Mouse (Mus musculus) lung, embryonic 15.5 days (tissue): ENCODE data around the gene Coa4. TPM values are rescaled to one million over a fixed set of nuclear protein-coding genes. Genes with fewer than 3 reads are reported as not detected.

Experiments used
- ATAC-seq: fragments of 200-750 bp; cut with Nextera tagmentation; 2 replicates; pipeline ENCODE4 v1.8.0; 2017; ENCODE audit warnings: moderate number of reproducible peaks, borderline replicate concordance; ENCODE audit not compliant: low FRiP score, low TSS enrichment; ENCODE audit errors: extremely low read depth
- H3K27ac ChIP-seq: fragments of 300-500 bp; sonication (generic); 2 replicates; pipeline ENCODE4 v1.5.1; 2015; ENCODE audit warnings: moderate library complexity, mild to moderate bottlenecking, inconsistent platforms
- H3K27me3 ChIP-seq: fragments of 300-500 bp; sonication (generic); 2 replicates; pipeline ENCODE4 v1.6.1; 2015; ENCODE audit warnings: inconsistent platforms
- H3K36me3 ChIP-seq: fragments of 300-500 bp; sonication (generic); 2 replicates; pipeline ENCODE4 v1.6.1; 2015; ENCODE audit warnings: inconsistent platforms
- H3K4me1 ChIP-seq: fragments of 300-500 bp; sonication (generic); 2 replicates; pipeline ENCODE4 v1.6.1; 2015; ENCODE audit warnings: inconsistent platforms
- H3K4me2 ChIP-seq: fragments of 300-500 bp; sonication (generic); 2 replicates; pipeline ENCODE4 v1.6.1; 2015; ENCODE audit warnings: inconsistent platforms, mild to moderate bottlenecking, moderate library complexity
- H3K4me3 ChIP-seq: fragments of 300-500 bp; sonication (generic); 2 replicates; pipeline ENCODE4 v1.5.1; 2015; ENCODE audit warnings: mild to moderate bottlenecking, inconsistent platforms
- H3K9ac ChIP-seq: fragments of 300-500 bp; sonication (generic); 2 replicates; pipeline ENCODE4 v1.6.1; 2015; ENCODE audit warnings: inconsistent platforms
- H3K9me3 ChIP-seq: fragments of 300-500 bp; sonication (generic); 2 replicates; pipeline ENCODE4 v1.6.1; 2016; ENCODE audit warnings: inconsistent platforms
- WGBS: fragments of 180-500 bp; shearing (Covaris S2); methylation state at CpG from one replicate; pipeline ENCODE4 v1.1.7; 2015; 5-methylcytosine and 5-hydroxymethylcytosine counted together
- polyA plus RNA-seq: library from polyadenylated mRNA; unstranded; fragments of >200 nt; fragmentation: Nextera tagmentation; extraction: Ambion mirVana; gene quantifications from 2 replicates; pipeline ENCODE4 v1.2.1, GENCODE M21; 2015

Coa4 gene
- polyA plus RNA-seq, 1 experiment from 2014 or later: 23.1 TPM

GRCm38 (mm10) chr7:100496791-100497190 is 40.1 kb upstream of the Coa4 start:
- 94% methylated on average over 9 of the region's 9 CpGs for WGBS
- peaks cover 38% of the 10 kb centered on the region for H3K4me1 ChIP-seq
- ATAC-seq: no peak

GRCm38 (mm10) chr7:100497402-100497801 is 39.5 kb upstream of the Coa4 start:
- Histone ChIP-seq H3K4me1 (peaks cover 38% of the 10 kb centered on the region), H3K9ac (no peak overlapping the region), H3K4me3 (no peak overlapping the region), H3K27ac (no peak overlapping the region), H3K27me3 (no peaks in the 10 kb centered on the region), H3K36me3 (peaks cover 26% of the 10 kb centered on the region; the same call in 1 of the 2 replicates), H3K9me3 (no peaks in the 10 kb centered on the region), H3K4me2 (no peak overlapping the region)
- ATAC-seq: no peak
- 64% methylated on average over 4 of the region's 4 CpGs for WGBS

More at GRCm38 (mm10) chr7:100496791-100497190, 40.1 kb upstream of the Coa4 start:
- Histone ChIP-seq H3K4me2 (no peak overlapping the region), H3K4me3 (no peak overlapping the region), H3K36me3 (peaks cover 26% of the 10 kb centered on the region; the same call in 1 of the 2 replicates), H3K27ac (no peak overlapping the region), H3K27me3 (no peaks in the 10 kb centered on the region), H3K9ac (no peak overlapping the region), H3K9me3 (no peaks in the 10 kb centered on the region)

- no peak for ATAC-seq
- WGBS: 86% methylated on average over 13 of the region's 13 CpGs
- H3K27me3 ChIP-seq: no peaks in the 10 kb centered on the region
- no peak overlapping the region for H3K4me2 ChIP-seq
- H3K4me1 ChIP-seq: peaks cover 34% of the 10 kb centered on the region
- no peak overlapping the region for H3K27ac ChIP-seq
- peaks cover 26% of the 10 kb centered on the region; the same call in 1 of the 2 replicates for H3K36me3 ChIP-seq
- H3K9ac ChIP-seq: no peak overlapping the region
- no peaks in the 10 kb centered on the region for H3K9me3 ChIP-seq
- H3K4me3 ChIP-seq: no peak overlapping the region
Measured at GRCm38 (mm10) chr7:100497982-100498381, 38.9 kb upstream of the Coa4 start.

- no peak overlapping the region for H3K27ac ChIP-seq
- no peak overlapping the region for H3K4me2 ChIP-seq
- no peaks in the 10 kb centered on the region for H3K9me3 ChIP-seq
- no peak overlapping the region for H3K9ac ChIP-seq
- H3K4me3 ChIP-seq: no peak overlapping the region
- ATAC-seq: no peak
- H3K36me3 ChIP-seq: peaks cover 26% of the 10 kb centered on the region; the same call in 1 of the 2 replicates
- no peaks in the 10 kb centered on the region for H3K27me3 ChIP-seq
- peaks cover 20% of the 10 kb centered on the region for H3K4me1 ChIP-seq
Measured at GRCm38 (mm10) chr7:100499465-100499864, 37.4 kb upstream of the Coa4 start.

- peaks cover 26% of the 10 kb centered on the region; the same call in 1 of the 2 replicates for H3K36me3 ChIP-seq
- no peaks in the 10 kb centered on the region for H3K27me3 ChIP-seq
- H3K4me1 ChIP-seq: peaks cover 11% of the 10 kb centered on the region
- H3K9me3 ChIP-seq: no peaks in the 10 kb centered on the region
- ATAC-seq: no peak
- WGBS: 53% methylated on average over 16 of the region's 16 CpGs
- H3K4me2 ChIP-seq: no peak overlapping the region
- H3K9ac ChIP-seq: no peak overlapping the region
- no peak overlapping the region for H3K27ac ChIP-seq
- no peak overlapping the region for H3K4me3 ChIP-seq
Measured at GRCm38 (mm10) chr7:100500276-100500977, 36.4 kb upstream of the Coa4 start.

- H3K27me3 ChIP-seq: no peaks in the 10 kb centered on the region
- H3K36me3 ChIP-seq: peaks cover 26% of the 10 kb centered on the region; the same call in 1 of the 2 replicates
- 67% methylated on average over 6 of the region's 6 CpGs for WGBS
- peaks cover 3% of the 10 kb centered on the region for H3K4me1 ChIP-seq
- H3K27ac ChIP-seq: no peak overlapping the region
- no peaks in the 10 kb centered on the region for H3K9me3 ChIP-seq
- H3K4me3 ChIP-seq: no peak overlapping the region
- H3K9ac ChIP-seq: no peak overlapping the region
- no peak for ATAC-seq
- no peak overlapping the region for H3K4me2 ChIP-seq
Measured at GRCm38 (mm10) chr7:100501027-100501843, 35.6 kb upstream of the Coa4 start.

- no peak overlapping the region for H3K9ac ChIP-seq
- H3K27me3 ChIP-seq: no peaks in the 10 kb centered on the region
- no peak for ATAC-seq
- H3K4me3 ChIP-seq: no peak overlapping the region
- 58% methylated on average over 2 of the region's 2 CpGs for WGBS
- H3K36me3 ChIP-seq: peaks cover 23% of the 10 kb centered on the region; the same call in 1 of the 2 replicates
- no peak overlapping the region for H3K27ac ChIP-seq
- H3K9me3 ChIP-seq: no peaks in the 10 kb centered on the region
- H3K4me2 ChIP-seq: no peak overlapping the region
- no peaks in the 10 kb centered on the region; the same call in none of the 2 replicates for H3K4me1 ChIP-seq
Measured at GRCm38 (mm10) chr7:100501844-100502373, 35.0 kb upstream of the Coa4 start.

- no peak overlapping the region for H3K27ac ChIP-seq
- WGBS: 65% methylated on average over 7 of the region's 7 CpGs
- no peaks in the 10 kb centered on the region for H3K9me3 ChIP-seq
- ATAC-seq: no peak
- no peaks in the 10 kb centered on the region; the same call in 1 of the 2 replicates for H3K4me1 ChIP-seq
- H3K4me3 ChIP-seq: no peak overlapping the region
- no peaks in the 10 kb centered on the region for H3K27me3 ChIP-seq
- no peak overlapping the region for H3K9ac ChIP-seq
- no peak overlapping the region for H3K4me2 ChIP-seq
- H3K36me3 ChIP-seq: peaks cover 18% of the 10 kb centered on the region; the same call in 1 of the 2 replicates
Measured at GRCm38 (mm10) chr7:100502374-100502922, 34.4 kb upstream of the Coa4 start.

- Histone ChIP-seq H3K4me2 (no peak overlapping the region), H3K4me3 (no peak overlapping the region), H3K27me3 (no peaks in the 10 kb centered on the region), H3K4me1 (no peaks in the 10 kb centered on the region; the same call in 1 of the 2 replicates), H3K36me3 (peaks cover 12% of the 10 kb centered on the region; the same call in 1 of the 2 replicates), H3K27ac (no peak overlapping the region), H3K9ac (no peak overlapping the region), H3K9me3 (no peaks in the 10 kb centered on the region)
- no peak for ATAC-seq
- 80% methylated on average over 5 of the region's 5 CpGs for WGBS
Measured at GRCm38 (mm10) chr7:100503076-100503475, 33.8 kb upstream of the Coa4 start.

- Histone ChIP-seq H3K27me3 (no peaks in the 10 kb centered on the region), H3K4me3 (no peak overlapping the region), H3K27ac (no peak overlapping the region), H3K9ac (no peak overlapping the region), H3K36me3 (no peaks in the 10 kb centered on the region), H3K4me2 (no peak overlapping the region), H3K9me3 (no peaks in the 10 kb centered on the region), H3K4me1 (no peaks in the 10 kb centered on the region; the same call in 1 of the 2 replicates)
- 74% methylated on average over 13 of the region's 13 CpGs for WGBS
- ATAC-seq: no peak
Measured at GRCm38 (mm10) chr7:100504740-100505487, 32.0 kb upstream of the Coa4 start.

GRCm38 (mm10) chr7:100506494-100506893 is 30.4 kb upstream of the Coa4 start:
- no peak overlapping the region for H3K9ac ChIP-seq
- H3K27ac ChIP-seq: no peak overlapping the region

More at GRCm38 (mm10) chr7:100506494-100506893, 30.4 kb upstream of the Coa4 start:
- ATAC-seq: no peak
- Histone ChIP-seq H3K27me3 (no peaks in the 10 kb centered on the region), H3K9me3 (no peaks in the 10 kb centered on the region), H3K4me1 (no peaks in the 10 kb centered on the region), H3K4me3 (no peak overlapping the region), H3K4me2 (no peak overlapping the region), H3K36me3 (no peaks in the 10 kb centered on the region)
- WGBS: 57% methylated on average over 4 of the region's 4 CpGs
